Mouse (Mus musculus): ENCODE data around the gene Btaf1.

The Btaf1 gene

DNA sequence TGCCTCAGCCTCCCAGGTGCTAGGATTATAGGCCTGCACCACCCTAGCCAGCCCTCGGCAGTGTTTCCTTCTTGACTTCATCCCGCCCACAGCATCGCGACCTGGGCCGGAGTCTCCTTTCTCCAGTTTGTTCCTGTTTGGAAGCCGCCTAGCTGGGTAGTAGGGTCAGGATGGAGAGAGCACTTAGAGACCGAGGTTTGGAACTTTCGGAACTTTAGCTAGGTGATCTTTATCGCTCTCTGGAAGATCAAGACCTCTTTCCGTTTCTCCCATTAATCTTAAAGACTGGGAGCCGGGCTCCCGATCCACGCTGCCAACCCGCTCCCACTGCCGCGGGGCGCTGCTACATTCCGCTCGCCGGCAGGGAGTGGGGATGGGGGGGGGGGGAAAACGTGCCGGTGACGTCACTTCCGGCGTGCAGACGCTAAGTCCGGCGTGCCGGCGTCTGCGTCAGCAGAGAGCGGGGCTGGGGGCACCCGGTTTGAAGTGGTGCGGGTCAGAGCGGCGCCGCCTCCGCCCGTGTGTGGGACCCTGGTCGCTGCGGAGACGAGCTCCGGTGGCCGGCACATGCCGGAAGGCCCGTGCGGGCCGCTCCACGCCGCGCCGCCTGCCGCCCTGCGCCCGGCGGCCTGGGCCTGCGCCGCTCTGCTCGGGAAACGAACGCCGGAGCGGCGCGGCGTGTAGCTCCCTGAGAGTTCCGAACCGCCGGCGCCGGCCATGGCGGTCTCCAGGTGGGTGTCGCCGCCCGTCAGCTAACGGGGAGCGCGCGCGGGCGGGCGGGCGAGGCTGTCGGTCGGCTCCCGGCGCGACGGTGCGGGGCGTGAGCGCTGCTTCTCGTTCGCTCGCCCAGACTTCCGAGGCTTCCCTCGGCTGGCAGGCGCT, at the start of gene Btaf1:
Btaf1 (plus strand) TSS at position 409 of the 882 bp plus-strand sequence.
- in situ Hi-C loops (cut with MboI; ENCODE audit: low pct_unique_long_range_greater_than_20kb in 1 of 2, low sequenced_read_pairs in 2 of 2, unreplicated experiment in 1 of 2): no loop called here

- in situ Hi-C loops (cut with MboI; ENCODE audit: low pct_unique_long_range_greater_than_20kb in 1 of 2, low sequenced_read_pairs in 2 of 2, unreplicated experiment in 1 of 2): no loop called here
Observed at GRCm38 (mm10) chr19:36877329-36877728, 48.5 kb upstream of the Btaf1 start.

DNA sequence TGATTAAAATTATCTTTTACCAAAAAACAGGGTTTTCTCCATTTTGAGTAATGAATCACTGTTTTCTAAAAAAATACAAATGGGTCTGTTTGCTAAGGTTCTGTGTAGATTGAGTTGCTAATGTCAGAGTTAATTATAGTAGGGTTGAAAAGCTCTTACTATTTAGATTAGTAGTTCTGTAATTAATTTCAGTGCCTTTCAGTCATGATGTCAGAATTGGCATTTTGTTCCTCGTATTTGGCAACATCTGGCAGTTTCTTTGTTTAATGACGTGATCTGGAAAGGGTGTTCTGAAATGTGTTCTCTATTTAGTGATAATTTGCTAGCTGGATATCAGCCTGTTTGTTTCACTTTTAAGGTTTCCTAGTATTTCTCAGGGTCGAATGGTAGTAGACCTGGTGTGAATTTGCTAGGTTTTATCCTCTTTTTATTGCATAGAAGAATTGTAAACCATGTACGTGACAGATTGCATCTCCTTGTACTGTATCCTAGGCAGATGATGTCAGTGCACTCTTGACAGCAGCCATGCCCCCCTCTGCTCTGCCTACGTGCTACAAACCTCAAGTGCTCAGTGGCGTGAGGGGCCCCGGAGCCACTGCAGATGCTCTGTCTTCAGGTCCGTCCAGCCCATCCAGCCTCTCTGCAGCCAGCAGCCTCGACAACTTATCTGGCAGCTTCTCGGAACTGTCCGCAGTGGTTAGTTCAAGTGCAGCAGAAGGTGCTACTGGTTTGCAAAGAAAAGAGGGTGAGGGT, 47.0 kb upstream of the Btaf1 start:
- in situ Hi-C loops (cut with MboI; ENCODE audit: low pct_unique_long_range_greater_than_20kb in 1 of 2, low sequenced_read_pairs in 2 of 2, unreplicated experiment in 1 of 2): no loop called here

DNA sequence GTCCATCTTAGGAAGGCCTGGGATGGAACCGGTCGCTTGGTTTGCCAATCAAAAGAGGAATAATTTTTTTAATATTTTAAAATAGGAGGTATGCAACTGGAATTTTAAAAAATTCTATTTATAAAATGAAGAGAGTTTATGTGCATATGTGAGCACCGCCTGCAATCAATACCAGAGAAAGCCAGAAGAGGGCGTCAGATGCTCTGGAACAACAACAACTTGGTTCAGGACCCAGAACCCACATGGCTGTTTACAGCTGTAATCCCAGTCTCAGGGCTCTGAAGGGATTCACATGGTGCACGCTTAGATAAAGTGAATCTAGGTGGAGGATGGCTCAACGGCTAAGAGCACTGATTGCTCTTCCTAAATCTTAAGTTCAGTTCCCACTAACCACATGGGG, 42.8 kb upstream of the Btaf1 start:
- in situ Hi-C loops (cut with MboI; ENCODE audit: low pct_unique_long_range_greater_than_20kb in 1 of 2, low sequenced_read_pairs in 2 of 2, unreplicated experiment in 1 of 2): no loop called here

- in situ Hi-C loops (cut with MboI; ENCODE audit: low pct_unique_long_range_greater_than_20kb in 1 of 2, low sequenced_read_pairs in 2 of 2, unreplicated experiment in 1 of 2): no loop called here
Observed at GRCm38 (mm10) chr19:36886316-36886715, 39.6 kb upstream of the Btaf1 start.

DNA sequence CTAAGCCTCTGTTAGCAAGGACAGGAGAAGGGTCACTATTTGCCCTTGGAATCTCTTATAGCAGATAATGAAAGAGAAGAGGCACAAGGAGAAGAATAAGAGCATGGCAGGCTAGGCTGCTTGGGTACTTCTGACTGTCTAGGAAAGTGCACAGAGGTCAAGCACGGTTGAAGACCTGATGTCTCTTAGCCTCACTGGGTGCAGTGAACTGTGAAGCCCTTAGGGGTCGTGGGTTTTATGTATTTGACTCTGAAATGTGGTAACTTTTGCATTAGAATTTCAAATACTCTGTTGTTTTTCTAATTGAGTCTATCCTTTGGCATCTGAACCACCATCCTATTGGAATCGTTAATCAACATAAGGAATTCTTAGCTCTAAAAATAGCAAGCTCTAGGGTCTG, 38.2 kb upstream of the Btaf1 start:
- in situ Hi-C loops (cut with MboI; ENCODE audit: low pct_unique_long_range_greater_than_20kb in 1 of 2, low sequenced_read_pairs in 2 of 2, unreplicated experiment in 1 of 2): no loop called here

DNA sequence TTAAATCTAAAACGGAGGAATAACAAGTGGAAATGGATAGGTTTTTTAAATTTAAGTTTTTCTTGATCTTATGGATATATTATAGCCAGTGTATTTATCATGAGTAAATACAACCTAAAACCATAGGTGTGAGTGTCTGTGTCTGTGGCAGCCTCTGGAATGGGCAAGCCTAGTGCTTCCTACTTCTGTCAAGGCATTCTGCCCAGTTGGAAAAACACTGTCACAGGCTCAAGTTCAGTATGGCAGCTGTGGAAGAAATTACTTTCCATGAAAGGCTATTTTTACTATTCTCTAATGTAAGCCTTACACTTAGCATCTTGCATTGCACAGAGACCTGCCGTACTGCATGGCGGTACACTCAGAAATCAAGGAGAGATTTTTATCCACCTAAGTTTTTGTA, 34.1 kb upstream of the Btaf1 start:
- in situ Hi-C loops (cut with MboI; ENCODE audit: low pct_unique_long_range_greater_than_20kb in 1 of 2, low sequenced_read_pairs in 2 of 2, unreplicated experiment in 1 of 2): no loop called here

GRCm38 (mm10) chr19:36896791-36897569, 28.9 kb upstream of the Btaf1 start:
- in situ Hi-C loops (cut with MboI; ENCODE audit: low pct_unique_long_range_greater_than_20kb in 1 of 2, low sequenced_read_pairs in 2 of 2, unreplicated experiment in 1 of 2): no loop called here

- in situ Hi-C loops (cut with MboI; ENCODE audit: low pct_unique_long_range_greater_than_20kb in 1 of 2, low sequenced_read_pairs in 2 of 2, unreplicated experiment in 1 of 2): no loop called here
Observed at GRCm38 (mm10) chr19:36897778-36898177, 28.1 kb upstream of the Btaf1 start.

DNA sequence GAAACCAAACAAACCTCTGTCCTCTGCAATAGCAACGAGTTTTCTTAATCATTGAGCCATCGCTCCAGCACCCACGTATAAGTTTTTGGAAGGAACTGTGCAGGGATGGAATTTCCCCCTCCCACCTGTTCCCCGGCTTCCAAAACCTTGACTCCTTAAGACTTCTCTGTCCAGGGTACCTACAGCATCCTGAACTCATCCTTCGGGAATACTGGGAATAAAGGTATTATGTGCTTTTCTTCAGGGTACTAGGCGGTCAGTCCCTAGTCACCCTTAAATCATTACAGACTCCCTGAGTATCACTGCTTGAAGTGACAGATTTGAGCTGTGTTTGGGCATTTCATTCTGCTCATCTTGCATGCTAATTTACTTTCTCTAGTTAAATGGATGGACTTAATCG, 22.5 kb upstream of the Btaf1 start:
- in situ Hi-C loops (cut with MboI; ENCODE audit: low pct_unique_long_range_greater_than_20kb in 1 of 2, low sequenced_read_pairs in 2 of 2, unreplicated experiment in 1 of 2): no loop called here

DNA sequence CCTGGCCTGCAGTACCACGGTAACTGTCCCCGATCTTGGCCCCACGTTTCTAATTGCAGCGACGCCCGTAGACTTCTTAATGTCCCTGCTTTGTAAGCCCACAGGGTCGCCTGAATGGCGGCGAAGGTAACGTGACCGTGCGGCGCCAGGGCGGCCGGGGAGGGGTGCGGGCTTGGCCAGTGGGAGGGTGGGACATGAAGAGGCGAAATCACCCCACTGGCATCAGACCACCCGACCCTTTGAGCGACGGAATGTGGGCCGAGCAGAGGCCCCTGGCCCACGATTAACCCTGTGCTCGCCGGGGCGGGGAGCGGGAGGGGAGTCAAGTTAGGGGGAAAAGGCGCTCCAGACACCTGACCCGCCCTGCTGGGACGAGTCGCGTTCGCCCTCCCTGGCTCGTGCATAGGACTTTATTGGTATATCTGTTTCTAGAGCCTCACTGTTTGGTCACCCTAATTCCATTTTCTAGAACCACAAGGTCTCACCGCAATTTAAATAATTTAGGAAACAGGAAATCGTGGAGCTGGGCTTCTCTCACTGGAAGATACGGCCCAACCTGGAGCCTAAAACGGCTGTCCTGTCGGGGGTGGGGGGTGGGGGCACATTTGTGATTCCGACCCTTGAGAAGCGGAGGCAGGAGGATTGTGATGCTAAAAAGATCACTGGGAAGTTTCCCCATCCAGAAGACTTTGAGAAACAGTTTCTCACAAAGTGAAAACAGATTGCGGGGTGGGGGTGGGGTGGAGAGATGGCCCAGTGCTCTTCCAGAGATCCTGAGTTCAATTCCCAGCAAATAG, 21.5 kb upstream of the Btaf1 start:
- in situ Hi-C loops (cut with MboI; ENCODE audit: low pct_unique_long_range_greater_than_20kb in 1 of 2, low sequenced_read_pairs in 2 of 2, unreplicated experiment in 1 of 2): no loop called here

DNA sequence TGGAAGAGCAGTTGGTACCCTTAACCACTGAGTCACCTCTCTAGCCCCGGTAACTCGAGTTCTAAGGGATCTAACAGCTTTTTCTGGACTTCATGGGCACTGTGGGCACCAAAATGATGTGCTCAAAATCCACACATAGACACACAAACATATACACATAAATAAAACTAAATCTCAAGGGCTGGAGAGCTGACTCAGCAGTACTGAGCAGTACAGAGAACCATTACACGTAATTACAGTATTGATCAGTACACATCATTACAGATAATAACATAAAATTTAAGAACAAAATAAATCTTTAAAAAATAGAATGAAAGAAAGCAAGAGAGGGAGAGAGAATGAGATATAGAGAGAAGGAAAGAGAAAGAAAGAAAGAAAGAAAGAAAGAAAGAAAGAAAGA, 16.7 kb upstream of the Btaf1 start:
- in situ Hi-C loops (cut with MboI; ENCODE audit: low pct_unique_long_range_greater_than_20kb in 1 of 2, low sequenced_read_pairs in 2 of 2, unreplicated experiment in 1 of 2): no loop called here

DNA sequence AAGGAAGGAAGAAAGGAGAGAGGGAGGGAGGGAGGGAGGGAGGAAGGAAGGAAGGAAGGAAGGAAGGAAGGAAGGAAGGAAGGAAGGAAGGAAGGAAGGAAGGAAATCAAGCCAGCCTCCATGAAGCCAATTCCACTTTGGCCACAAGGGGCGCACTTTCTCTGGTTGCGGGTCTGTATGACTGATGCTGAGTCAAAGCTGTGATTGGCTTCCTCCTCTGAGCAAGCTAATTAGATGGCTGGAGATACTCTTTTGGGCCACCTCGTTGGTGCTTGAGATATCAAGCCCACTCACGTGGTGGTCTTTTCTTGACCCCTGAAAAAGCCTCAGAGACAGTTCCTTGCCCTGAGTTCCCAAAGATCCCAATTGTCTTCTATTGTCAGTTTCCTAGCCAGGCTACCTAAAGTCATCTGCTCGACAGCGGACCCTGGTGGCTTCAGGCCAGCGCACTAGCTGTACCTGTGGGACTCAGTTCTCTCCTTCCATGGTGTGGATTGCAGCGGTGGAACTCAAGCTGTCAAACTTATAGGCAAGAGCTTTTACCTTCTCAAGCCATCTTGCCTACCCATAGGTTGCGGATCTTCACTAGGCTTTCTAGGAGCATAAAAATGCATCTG, 16.1 kb upstream of the Btaf1 start:
- in situ Hi-C loops (cut with MboI; ENCODE audit: low pct_unique_long_range_greater_than_20kb in 1 of 2, low sequenced_read_pairs in 2 of 2, unreplicated experiment in 1 of 2): no loop called here

- in situ Hi-C loops (cut with MboI; ENCODE audit: low pct_unique_long_range_greater_than_20kb in 1 of 2, low sequenced_read_pairs in 2 of 2, unreplicated experiment in 1 of 2): no loop called here
Observed at GRCm38 (mm10) chr19:36910424-36911045, 15.3 kb upstream of the Btaf1 start.

GRCm38 (mm10) chr19:36913064-36913463, 12.8 kb upstream of the Btaf1 start:
- in situ Hi-C loops (cut with MboI; ENCODE audit: low pct_unique_long_range_greater_than_20kb in 1 of 2, low sequenced_read_pairs in 2 of 2, unreplicated experiment in 1 of 2): no loop called here

DNA sequence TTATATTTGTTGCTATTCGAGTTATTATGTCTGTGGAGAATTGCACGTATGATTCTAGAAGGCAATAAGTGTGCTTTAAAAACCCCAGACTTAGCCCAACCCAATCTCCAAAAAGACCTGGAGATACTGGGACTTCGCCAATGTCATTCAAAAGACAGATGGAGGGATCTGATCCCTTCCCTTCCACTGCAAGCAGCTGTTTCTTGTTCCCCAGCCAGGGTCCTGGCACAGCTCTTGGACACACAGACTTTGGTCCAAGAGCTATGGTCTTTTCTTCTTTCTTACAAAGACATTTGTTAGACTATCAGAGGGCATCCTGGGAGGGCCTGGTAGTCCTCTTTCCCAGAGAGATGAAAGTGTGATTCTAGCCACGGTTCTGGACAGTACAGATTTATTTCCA, 9.7 kb upstream of the Btaf1 start:
- in situ Hi-C loops (cut with MboI; ENCODE audit: low pct_unique_long_range_greater_than_20kb in 1 of 2, low sequenced_read_pairs in 2 of 2, unreplicated experiment in 1 of 2): loop anchor here in 1 of 2 experiments (5.0 kb wide), 1 partner anchor 461 kb away; the partner anchor contains the start of gene Kif11

DNA sequence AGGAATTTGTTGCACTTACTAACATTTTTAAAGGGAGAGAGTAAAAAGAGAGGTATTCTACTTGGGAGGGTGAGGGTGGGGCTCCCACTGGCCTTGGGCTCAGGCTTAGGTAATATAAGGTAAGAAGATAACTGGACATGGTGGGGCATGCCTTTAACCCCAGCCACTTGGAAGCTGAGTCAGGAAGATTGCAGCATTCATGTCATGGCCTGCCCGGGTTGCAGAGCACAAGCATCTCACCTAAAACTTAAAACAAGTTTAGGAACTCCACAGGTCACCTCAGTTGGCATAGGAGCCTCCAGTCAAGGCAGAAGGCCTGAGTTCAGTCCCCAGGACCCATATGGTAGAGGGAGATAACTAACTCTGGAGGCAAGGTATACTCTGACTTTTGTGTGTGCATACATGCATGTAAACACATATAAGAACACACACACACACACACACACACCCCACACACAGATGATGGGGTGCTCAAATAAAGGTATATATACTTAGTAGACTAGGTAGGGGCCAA, 8.9 kb upstream of the Btaf1 start:
- in situ Hi-C loops (cut with MboI; ENCODE audit: low pct_unique_long_range_greater_than_20kb in 1 of 2, low sequenced_read_pairs in 2 of 2, unreplicated experiment in 1 of 2): loop anchor here in 1 of 2 experiments (5.0 kb wide), 1 partner anchor 460 kb away; the partner anchor contains the start of gene Kif11
